Mouse (Mus musculus) neural tube, embryonic 11.5 days (tissue): ENCODE measurements around the gene Nyap2. TPM values are rescaled to one million over a fixed set of nuclear protein-coding genes. Genes with fewer than 3 reads are reported as not detected.

Experiments
- ATAC-seq: fragments of 200-750 bp; cut with Nextera tagmentation; 2 replicates; pipeline ENCODE4 v1.8.0; 2017; ENCODE audit warnings: moderate number of reproducible peaks, mild to moderate bottlenecking, moderate TSS enrichment, moderate library complexity; ENCODE audit not compliant: insufficient read depth, low FRiP score, low TSS enrichment
- DNase-seq: peaks from one replicate; pipeline ENCODE4 v3.0.0-alpha.2; 2015; ENCODE audit warnings: low spot score
- H3K27ac ChIP-seq: fragments of 300-500 bp; sonication (generic); 2 replicates; pipeline ENCODE4 v1.5.1; 2014; ENCODE audit warnings: low read depth, mild to moderate bottlenecking, low read length
- H3K27me3 ChIP-seq: fragments of 300-500 bp; sonication (generic); 2 replicates; pipeline ENCODE4 v1.6.1; 2014; ENCODE audit warnings: mild to moderate bottlenecking, low read length, mixed read lengths; ENCODE audit not compliant: control insufficient read depth, insufficient read depth
- H3K36me3 ChIP-seq: fragments of 300-500 bp; sonication (generic); 2 replicates; pipeline ENCODE4 v1.6.1; 2014; ENCODE audit warnings: mild to moderate bottlenecking, low read length, moderate library complexity, mixed read lengths; ENCODE audit not compliant: control insufficient read depth, insufficient read depth
- H3K4me1 ChIP-seq: fragments of 300-500 bp; sonication (generic); 2 replicates; pipeline ENCODE4 v1.6.1; 2014; ENCODE audit warnings: low read length, mixed read lengths; ENCODE audit not compliant: control insufficient read depth, insufficient read depth
- H3K4me2 ChIP-seq: fragments of 300-500 bp; sonication (generic); 2 replicates; pipeline ENCODE4 v1.6.1; 2014; ENCODE audit warnings: low read depth, mild to moderate bottlenecking, moderate library complexity
- H3K4me3 ChIP-seq: fragments of 300-500 bp; sonication (generic); 2 replicates; pipeline ENCODE4 v1.5.1; 2014; ENCODE audit warnings: low read depth, low read length
- H3K9ac ChIP-seq: fragments of 300-500 bp; sonication (generic); 2 replicates; pipeline ENCODE4 v1.6.1; 2014; ENCODE audit warnings: mild to moderate bottlenecking, low read length
- H3K9me3 ChIP-seq: fragments of 300-500 bp; sonication (generic); 2 replicates; pipeline ENCODE4 v1.6.1; 2016; ENCODE audit warnings: low read length; ENCODE audit not compliant: control insufficient read depth
- WGBS: fragments of 180-500 bp; shearing (Covaris S2); extraction: QIAGEN DNeasy Blood & Tissue Kit; methylation state at CpG from one replicate; pipeline ENCODE4 v1.1.7; 2014; 5-methylcytosine and 5-hydroxymethylcytosine counted together
- polyA plus RNA-seq: library from polyadenylated mRNA; unstranded; fragments of >200 nt; fragmentation: Nextera tagmentation; extraction: Ambion mirVana; gene quantifications from 2 replicates; pipeline ENCODE4 v1.2.1, GENCODE M21; 2014

The Nyap2 gene
- polyA plus RNA-seq, 1 experiment from 2014 or later = 11.6 TPM

DNA sequence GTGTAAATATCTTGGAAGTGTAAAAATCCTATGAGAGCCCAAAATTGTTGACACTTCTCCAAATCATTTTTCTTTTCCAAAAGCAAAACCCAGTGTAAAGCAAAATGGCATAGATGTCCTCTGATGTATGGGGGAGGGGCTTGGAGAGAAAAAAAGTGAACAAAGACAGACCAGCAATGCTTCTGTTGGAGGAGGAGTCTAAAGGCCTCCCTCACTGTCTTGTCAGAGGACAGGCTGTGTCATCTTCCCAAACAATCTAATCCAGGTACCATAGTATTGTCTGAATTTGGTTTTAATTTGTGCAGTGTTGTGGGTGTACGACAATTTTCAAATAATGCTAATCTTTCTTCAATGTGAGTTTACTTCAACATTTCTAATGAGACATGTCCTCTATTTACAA lies 13.7 kb downstream of the Nyap2 start:
- ATAC-seq (no peak), DNase-seq (no peak)
- no peaks in the 10 kb centered on the region for H3K4me1 ChIP-seq
- H3K4me2 ChIP-seq = no peak overlapping the region
- H3K27me3 ChIP-seq = no peaks in the 10 kb centered on the region
- H3K27ac ChIP-seq = no peak overlapping the region
- no peaks in the 10 kb centered on the region for H3K9me3 ChIP-seq
- no peak overlapping the region for H3K4me3 ChIP-seq
- no peak overlapping the region for H3K9ac ChIP-seq
- H3K36me3 ChIP-seq = no peaks in the 10 kb centered on the region
- WGBS = 91% methylated on average over 1 of the region's 1 CpGs

GRCm38 (mm10) chr1:81090979-81091378 lies 14.2 kb downstream of the Nyap2 start:
- Histone ChIP-seq H3K27ac (no peak overlapping the region), H3K4me1 (no peaks in the 10 kb centered on the region), H3K27me3 (no peaks in the 10 kb centered on the region), H3K36me3 (no peaks in the 10 kb centered on the region), H3K4me2 (no peak overlapping the region), H3K4me3 (no peak overlapping the region), H3K9me3 (no peaks in the 10 kb centered on the region), H3K9ac (no peak overlapping the region)
- WGBS = 88% methylated on average over 3 of the region's 3 CpGs
- DNase-seq = no peak
- no peak for ATAC-seq

GRCm38 (mm10) chr1:81092056-81092455 lies 15.3 kb downstream of the Nyap2 start:
- WGBS = 77% methylated on average over 2 of the region's 2 CpGs
- ATAC-seq = no peak

GRCm38 (mm10) chr1:81092886-81093285 lies 16.1 kb downstream of the Nyap2 start:
- no peaks in the 10 kb centered on the region for H3K9me3 ChIP-seq
- no peak for DNase-seq
- H3K27ac ChIP-seq = no peak overlapping the region
- H3K9ac ChIP-seq = no peak overlapping the region
- no peaks in the 10 kb centered on the region for H3K36me3 ChIP-seq
- H3K4me3 ChIP-seq = no peak overlapping the region
- no peak overlapping the region for H3K4me2 ChIP-seq
- WGBS = 91% methylated on average over 4 of the region's 4 CpGs
- no peaks in the 10 kb centered on the region for H3K4me1 ChIP-seq
- H3K27me3 ChIP-seq = no peaks in the 10 kb centered on the region
- no peak for ATAC-seq

More at GRCm38 (mm10) chr1:81092056-81092455, 15.3 kb downstream of the Nyap2 start:
- Histone ChIP-seq H3K4me1 (no peaks in the 10 kb centered on the region), H3K27me3 (no peaks in the 10 kb centered on the region), H3K9ac (no peak overlapping the region), H3K27ac (no peak overlapping the region), H3K4me3 (no peak overlapping the region), H3K4me2 (no peak overlapping the region), H3K9me3 (no peaks in the 10 kb centered on the region), H3K36me3 (no peaks in the 10 kb centered on the region)
- no peak for DNase-seq

DNA sequence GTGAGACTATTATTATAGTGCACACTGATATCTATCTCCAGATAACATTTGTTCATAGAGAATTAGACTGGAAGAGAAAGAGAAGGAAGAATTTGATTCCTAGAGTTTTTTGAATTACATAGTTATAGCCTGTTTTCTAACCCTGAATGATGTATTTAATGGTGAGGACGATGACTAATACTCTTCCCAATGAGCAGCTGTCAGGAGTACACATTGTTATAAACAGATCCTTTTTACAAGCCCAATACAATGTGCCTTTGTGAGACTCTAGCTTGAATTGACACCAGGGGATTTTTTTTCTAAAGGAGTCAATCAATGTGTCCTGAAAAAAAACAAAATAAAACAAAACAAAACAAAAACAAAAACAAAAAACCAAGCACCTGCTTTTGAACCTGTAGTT lies 22.2 kb downstream of the Nyap2 start:
- ATAC-seq (no peak), DNase-seq (no peak)
- Histone ChIP-seq H3K27ac (no peak overlapping the region), H3K9ac (no peak overlapping the region), H3K27me3 (no peaks in the 10 kb centered on the region), H3K36me3 (no peaks in the 10 kb centered on the region), H3K9me3 (no peaks in the 10 kb centered on the region), H3K4me3 (no peak overlapping the region), H3K4me1 (no peaks in the 10 kb centered on the region), H3K4me2 (no peak overlapping the region)
- 28% methylated on average over 1 of the region's 1 CpGs for WGBS

GRCm38 (mm10) chr1:81101749-81102148 lies 25.0 kb downstream of the Nyap2 start:
- no peak for DNase-seq
- 82% methylated on average over 1 of the region's 1 CpGs for WGBS
- Histone ChIP-seq H3K36me3 (no peaks in the 10 kb centered on the region), H3K9ac (no peak overlapping the region), H3K4me2 (no peak overlapping the region), H3K27ac (no peak overlapping the region), H3K9me3 (no peaks in the 10 kb centered on the region), H3K27me3 (no peaks in the 10 kb centered on the region), H3K4me3 (no peak overlapping the region), H3K4me1 (no peaks in the 10 kb centered on the region)
- ATAC-seq = no peak

GRCm38 (mm10) chr1:81119732-81120131 lies 43.0 kb downstream of the Nyap2 start:
- Histone ChIP-seq H3K27ac (no peak overlapping the region), H3K9me3 (no peaks in the 10 kb centered on the region), H3K27me3 (no peaks in the 10 kb centered on the region), H3K36me3 (no peaks in the 10 kb centered on the region), H3K9ac (no peak overlapping the region), H3K4me2 (no peak overlapping the region), H3K4me1 (no peaks in the 10 kb centered on the region), H3K4me3 (no peak overlapping the region)
- DNase-seq = no peak
- ATAC-seq = no peak

- 78% methylated on average over 8 of the region's 8 CpGs for WGBS
- Histone ChIP-seq H3K4me1 (no peaks in the 10 kb centered on the region), H3K4me3 (no peak overlapping the region), H3K4me2 (no peak overlapping the region), H3K9ac (no peak overlapping the region), H3K27ac (no peak overlapping the region), H3K36me3 (no peaks in the 10 kb centered on the region), H3K27me3 (no peaks in the 10 kb centered on the region), H3K9me3 (no peaks in the 10 kb centered on the region)
- ATAC-seq = no peak
- no peak for DNase-seq
Measured at GRCm38 (mm10) chr1:81132007-81132712, 55.4 kb downstream of the Nyap2 start.

DNA sequence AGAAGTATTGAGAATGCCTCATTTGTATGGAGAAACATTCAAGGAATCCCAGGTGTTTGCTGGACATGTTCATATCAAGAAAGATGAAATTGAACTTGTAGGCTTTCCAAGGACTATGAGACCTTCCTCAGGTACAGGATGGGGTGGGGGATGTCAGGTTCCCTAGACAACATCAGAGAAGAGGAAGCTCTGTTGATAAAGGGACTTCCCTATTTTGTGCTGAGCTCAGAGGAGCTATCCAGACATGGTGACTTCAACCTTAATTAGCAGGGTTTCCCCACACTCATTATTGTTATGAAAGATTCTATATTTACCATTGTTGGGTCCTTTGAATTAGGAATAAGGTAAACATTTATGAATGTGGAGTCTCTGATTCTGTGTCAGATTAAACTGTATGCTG lies 67.1 kb downstream of the Nyap2 start:
- no peaks in the 10 kb centered on the region for H3K9me3 ChIP-seq
- no peaks in the 10 kb centered on the region for H3K36me3 ChIP-seq
- DNase-seq (no peak), ATAC-seq (no peak)
- no peak overlapping the region for H3K4me2 ChIP-seq
- H3K9ac ChIP-seq = no peak overlapping the region
- no peak overlapping the region for H3K4me3 ChIP-seq
- no peaks in the 10 kb centered on the region for H3K27me3 ChIP-seq
- H3K4me1 ChIP-seq = no peaks in the 10 kb centered on the region
- no peak overlapping the region for H3K27ac ChIP-seq
